Mouse (Mus musculus): ENCODE results near the gene Pan2. TPM values are rescaled to one million over a fixed set of nuclear protein-coding genes. Genes with fewer than 3 reads are reported as not detected.
"Not testable (repeated sequence)": the region's sequence is repeated elsewhere in the genome, so short reads cannot be mapped to it uniquely, and the experiment has no call there.

Gene Pan2
- polyA plus RNA-seq, 1 experiment = 5.0 TPM

DNA sequence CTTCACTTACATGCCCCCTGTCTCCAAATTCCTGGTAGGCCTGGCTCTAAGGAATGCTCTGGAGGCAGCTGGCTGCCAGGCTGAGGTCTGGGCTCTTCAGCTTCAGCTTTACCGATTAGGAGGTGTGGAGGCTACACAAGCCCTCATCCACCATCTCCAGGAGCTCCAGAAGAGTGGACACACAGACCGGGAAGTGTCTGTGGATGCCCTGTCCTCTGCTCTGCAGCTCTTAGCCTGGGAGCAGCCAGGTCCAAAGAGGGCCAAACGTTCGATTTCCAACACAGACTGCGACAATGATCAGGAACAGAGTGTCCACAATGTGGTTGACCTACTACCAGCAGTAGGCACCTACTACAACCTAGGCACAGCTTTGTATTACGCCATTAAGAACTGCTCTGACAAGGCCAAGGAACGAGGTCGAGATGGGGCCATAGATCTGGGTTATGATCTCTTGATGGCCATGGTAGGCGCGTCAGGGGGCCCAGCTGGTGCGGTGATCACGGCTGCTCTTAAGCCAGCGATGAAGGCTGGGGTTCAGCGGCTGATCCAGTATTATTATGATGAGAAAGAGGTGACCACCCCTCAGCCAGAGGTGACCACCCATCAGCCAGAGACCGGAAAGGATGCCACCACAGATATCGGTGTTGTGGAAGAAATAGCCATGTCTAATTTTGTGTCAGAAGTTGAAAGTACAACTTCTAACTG, 33.8 kb upstream of the Pan2 start:
- Histone ChIP-seq H3K79me3 (ENCODE audit: low read depth) (no peaks in the 10 kb centered on the region), H3K27me3 (ENCODE audit: control insufficient read depth, insufficient read depth, insufficient read length) (no peaks in the 10 kb centered on the region), H3ac (ENCODE audit: control insufficient read depth, insufficient read length, low read depth) (no peak overlapping the region), H3K4me3 (ENCODE audit: insufficient read depth, poor library complexity, severe bottlenecking) (no peak overlapping the region), H3K36me3 (ENCODE audit: control insufficient read depth, insufficient read depth) (no peaks in the 10 kb centered on the region), H3K79me2 (ENCODE audit: control insufficient read depth, insufficient read depth) (no peaks in the 10 kb centered on the region)
- TF ChIP-seq MYOG (IDR thresholded peaks at IDR 0.05; ENCODE audit: control insufficient read depth, extremely low read depth, insufficient read length) (no peak), MYOD1 (IDR thresholded peaks at IDR 0.05; ENCODE audit: control insufficient read depth, insufficient read length, low read depth) (no peak), USF1 (IDR thresholded peaks at IDR 0.05; ENCODE audit: low read depth) (no peak), FOSL1 (IDR thresholded peaks at IDR 0.05; ENCODE audit: insufficient read depth, low read length, poor library complexity, severe bottlenecking) (no peak), CTCF (IDR thresholded peaks at IDR 0.05; ENCODE audit: control insufficient read depth, insufficient read depth, insufficient read length) (no peak)

GRCm38 (mm10) chr10:128270287-128270841, 32.8 kb upstream of the Pan2 start, which contains the start of gene Stat2:
Gene Stat2 (plus strand): TSS chr10:128270559.
- H3K27me3 ChIP-seq (ENCODE audit: control insufficient read depth, insufficient read depth, insufficient read length) = no peaks in the 10 kb centered on the region
- no peaks in the 10 kb centered on the region for H3K79me3 ChIP-seq (ENCODE audit: low read depth)
- peak within 1 kb of the TSS; percentile 79 for H3ac ChIP-seq (ENCODE audit: control insufficient read depth, insufficient read length, low read depth)
- no peaks in the 10 kb centered on the region for H3K36me3 ChIP-seq (ENCODE audit: control insufficient read depth, insufficient read depth)
- H3K4me3 ChIP-seq (ENCODE audit: insufficient read depth, poor library complexity, severe bottlenecking) = peak within 1 kb of the TSS; percentile 69
- TF ChIP-seq CEBPB (IDR thresholded peaks at IDR 0.05; ENCODE audit: low read depth) (no peak), MAX (IDR thresholded peaks at IDR 0.05) (peak; percentile 10), USF1 (IDR thresholded peaks at IDR 0.05; ENCODE audit: low read depth) (no peak)
- no peaks in the 10 kb centered on the region for H3K79me2 ChIP-seq (ENCODE audit: control insufficient read depth, insufficient read depth)

DNA sequence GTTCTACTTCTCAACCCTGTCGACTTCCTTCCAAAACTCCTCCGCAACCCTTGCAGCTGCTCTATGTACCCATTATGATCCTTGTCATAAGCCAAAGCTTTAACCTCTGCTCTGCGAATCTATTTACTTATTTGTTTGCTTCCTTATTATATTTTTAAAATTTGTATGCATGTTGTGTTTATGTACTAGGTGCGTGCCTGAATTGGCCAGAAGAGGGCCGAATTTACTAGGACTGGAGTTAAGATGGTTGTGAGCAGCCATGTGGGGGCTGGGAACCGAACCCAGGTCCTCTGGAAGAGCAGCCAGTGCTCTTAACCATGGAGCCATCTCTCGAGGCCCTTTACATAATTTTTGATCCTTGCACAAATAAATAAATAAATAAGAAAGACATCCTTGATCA, 32.3 kb upstream of the Pan2 start:
- peak overlapping the region; percentile 69 for H3K4me3 ChIP-seq (ENCODE audit: insufficient read depth, poor library complexity, severe bottlenecking)
- TF ChIP-seq USF1 (IDR thresholded peaks at IDR 0.05; ENCODE audit: low read depth) = no peak
- no peak for TF ChIP-seq FOSL1 (IDR thresholded peaks at IDR 0.05; ENCODE audit: insufficient read depth, low read length, poor library complexity, severe bottlenecking)
- TF ChIP-seq MYOD1 (IDR thresholded peaks at IDR 0.05; ENCODE audit: control insufficient read depth, insufficient read length, low read depth) = no peak
- no peak for TF ChIP-seq CEBPB (IDR thresholded peaks at IDR 0.05; ENCODE audit: low read depth)
- no peak for TF ChIP-seq CTCF (IDR thresholded peaks at IDR 0.05; ENCODE audit: control insufficient read depth, insufficient read depth, insufficient read length)
- TF ChIP-seq MYOG (IDR thresholded peaks at IDR 0.05; ENCODE audit: control insufficient read depth, extremely low read depth, insufficient read length) = no peak
- TF ChIP-seq MAX (IDR thresholded peaks at IDR 0.05) = no peak

DNA sequence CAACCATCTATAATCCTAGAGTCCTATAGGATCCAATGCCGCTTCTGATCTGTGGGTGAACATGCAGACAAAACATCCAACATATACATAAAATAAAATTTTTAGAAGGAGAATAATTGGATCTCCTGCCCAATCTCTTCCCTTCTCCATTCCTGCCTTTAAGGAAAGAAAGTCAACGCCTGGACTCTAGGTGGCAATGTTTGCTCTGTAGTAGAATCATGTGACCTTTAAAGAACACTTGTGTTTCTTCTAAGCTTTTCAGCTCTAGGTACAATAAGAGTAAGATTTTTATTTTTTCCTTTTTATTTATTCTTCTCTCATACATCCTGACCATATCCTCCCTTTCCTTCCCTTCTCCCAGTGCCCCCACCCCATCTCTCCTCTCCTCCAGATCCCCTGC, 31.3 kb upstream of the Pan2 start:
- Histone ChIP-seq H3K79me2 (ENCODE audit: control insufficient read depth, insufficient read depth) (no peaks in the 10 kb centered on the region), H3K27me3 (ENCODE audit: control insufficient read depth, insufficient read depth, insufficient read length) (no peaks in the 10 kb centered on the region), H3K79me3 (ENCODE audit: low read depth) (no peaks in the 10 kb centered on the region), H3ac (ENCODE audit: control insufficient read depth, insufficient read length, low read depth) (no peak overlapping the region), H3K4me3 (ENCODE audit: insufficient read depth, poor library complexity, severe bottlenecking) (no peak overlapping the region), H3K36me3 (ENCODE audit: control insufficient read depth, insufficient read depth) (no peaks in the 10 kb centered on the region)
- TF ChIP-seq USF1 (IDR thresholded peaks at IDR 0.05; ENCODE audit: low read depth) (peak; percentile 23), MAX (IDR thresholded peaks at IDR 0.05) (no peak)

More for the DNA sequence above, 32.3 kb upstream of the Pan2 start:
- Histone ChIP-seq H3ac (ENCODE audit: control insufficient read depth, insufficient read length, low read depth) (peak overlapping the region; percentile 79), H3K79me2 (ENCODE audit: control insufficient read depth, insufficient read depth) (no peaks in the 10 kb centered on the region), H3K79me3 (ENCODE audit: low read depth) (no peaks in the 10 kb centered on the region), H3K36me3 (ENCODE audit: control insufficient read depth, insufficient read depth) (no peaks in the 10 kb centered on the region), H3K27me3 (ENCODE audit: control insufficient read depth, insufficient read depth, insufficient read length) (no peaks in the 10 kb centered on the region)

- H3K36me3 ChIP-seq (ENCODE audit: control insufficient read depth, insufficient read depth); H3K79me2 ChIP-seq (ENCODE audit: control insufficient read depth, insufficient read depth); H3K79me3 ChIP-seq (ENCODE audit: low read depth); H3ac ChIP-seq (ENCODE audit: control insufficient read depth, insufficient read length, low read depth); H3K27me3 ChIP-seq (ENCODE audit: control insufficient read depth, insufficient read depth, insufficient read length); H3K4me3 ChIP-seq (ENCODE audit: insufficient read depth, poor library complexity, severe bottlenecking): not testable (repeated sequence)
Measured at GRCm38 (mm10) chr10:128272819-128273439, 30.2 kb upstream of the Pan2 start.

DNA sequence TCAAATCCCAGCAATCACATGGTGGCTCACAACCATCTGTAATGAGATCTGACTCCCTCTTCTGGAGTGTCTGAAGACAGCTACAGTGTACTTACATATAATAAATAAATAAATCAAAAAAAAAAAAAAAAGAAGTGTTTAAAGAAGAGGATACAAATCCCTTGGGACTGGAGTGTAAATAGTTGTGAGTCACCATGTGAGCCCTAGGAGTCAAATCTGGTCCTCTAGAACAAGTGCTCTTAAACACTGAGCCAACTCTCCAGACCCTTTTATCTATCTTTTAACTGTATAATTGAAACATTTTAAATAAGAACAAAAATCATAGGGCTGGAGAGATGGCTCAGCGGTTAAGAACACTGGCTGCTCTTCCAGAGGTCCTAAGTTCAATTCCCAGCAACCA, 27.8 kb upstream of the Pan2 start:
- not testable (repeated sequence) for H3K79me2 ChIP-seq (ENCODE audit: control insufficient read depth, insufficient read depth); H3K79me3 ChIP-seq (ENCODE audit: low read depth); H3K4me3 ChIP-seq (ENCODE audit: insufficient read depth, poor library complexity, severe bottlenecking); H3ac ChIP-seq (ENCODE audit: control insufficient read depth, insufficient read length, low read depth); H3K36me3 ChIP-seq (ENCODE audit: control insufficient read depth, insufficient read depth); H3K27me3 ChIP-seq (ENCODE audit: control insufficient read depth, insufficient read depth, insufficient read length)

Measured in C2C12 (cell line).